Mouse (Mus musculus): ENCODE results near the gene Chka.

DNA sequence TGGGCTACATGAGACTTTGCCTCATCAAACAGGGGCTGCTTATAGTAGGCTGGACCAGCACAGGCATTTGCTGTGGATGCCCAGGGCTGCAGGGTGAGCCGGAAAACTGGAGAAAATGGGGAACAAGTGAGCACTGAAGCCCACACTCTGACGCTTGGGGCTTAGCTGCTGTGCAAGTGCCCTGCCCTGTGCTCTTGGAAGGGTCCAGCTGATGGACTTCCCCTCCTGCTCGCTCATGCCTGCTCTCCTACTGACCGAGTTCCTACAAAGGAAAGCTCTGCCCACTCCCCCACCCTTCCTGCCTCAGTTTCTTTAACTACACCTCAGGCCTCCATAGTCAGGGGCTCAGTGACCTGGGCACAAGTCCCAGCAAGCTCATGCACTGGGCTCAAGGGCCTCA, 76.4 kb downstream of the Chka start:
- TF ChIP-seq CTCF (IDR thresholded peaks at IDR 0.05) (no peak), EP300 (IDR thresholded peaks at IDR 0.05) (no peak)
